Mouse (Mus musculus) embryonic facial prominence, embryonic 12.5 days (tissue): ENCODE measurements around the gene Eif4a3. TPM values are rescaled to one million over a fixed set of nuclear protein-coding genes. Genes with fewer than 3 reads are reported as not detected.
"Not testable (repeated sequence)": the region's sequence is repeated elsewhere in the genome, so short reads cannot be mapped to it uniquely, and the experiment has no call there.

ENCODE experiments used
- ATAC-seq: fragments of 200-750 bp; cut with Nextera tagmentation; 2 replicates; pipeline ENCODE4 v1.8.0; 2017; ENCODE audit not compliant: insufficient number of reproducible peaks, insufficient read depth, low FRiP score, low TSS enrichment
- H3K27ac ChIP-seq: fragments of 300-500 bp; sonication (generic); 2 replicates; pipeline ENCODE4 v1.5.1; 2016; ENCODE audit warnings: mild to moderate bottlenecking
- H3K27me3 ChIP-seq: fragments of 300-500 bp; sonication (generic); 2 replicates; pipeline ENCODE4 v1.6.1; 2016; ENCODE audit warnings: mild to moderate bottlenecking, moderate library complexity
- H3K36me3 ChIP-seq: fragments of 300-500 bp; sonication (generic); 2 replicates; pipeline ENCODE4 v1.6.1; 2016; ENCODE audit warnings: mild to moderate bottlenecking
- H3K4me1 ChIP-seq: fragments of 300-500 bp; sonication (generic); 2 replicates; pipeline ENCODE4 v1.6.1; 2016
- H3K4me2 ChIP-seq: fragments of 300-500 bp; sonication (generic); replicated peaks from 2 replicates; pipeline ENCODE4 v1.6.1; 2016; ENCODE audit warnings: mild to moderate bottlenecking, moderate library complexity
- H3K4me3 ChIP-seq: fragments of 300-500 bp; sonication (generic); 2 replicates; pipeline ENCODE4 v1.5.1; 2016; ENCODE audit warnings: mild to moderate bottlenecking
- H3K9ac ChIP-seq: fragments of 300-500 bp; sonication (generic); 2 replicates; pipeline ENCODE4 v1.6.1; 2016; ENCODE audit warnings: mild to moderate bottlenecking, moderate library complexity
- H3K9me3 ChIP-seq: fragments of 300-500 bp; sonication (generic); 2 replicates; pipeline ENCODE4 v1.6.1; 2016; ENCODE audit warnings: mild to moderate bottlenecking, moderate library complexity
- WGBS: fragments of 180-500 bp; shearing (Covaris S2); methylation state at CpG from one replicate; pipeline ENCODE4 v1.1.7; 2016; 5-methylcytosine and 5-hydroxymethylcytosine counted together
- polyA plus RNA-seq: library from polyadenylated mRNA; unstranded; fragments of >200 nt; fragmentation: Nextera tagmentation; extraction: Ambion mirVana; gene quantifications from 2 replicates; pipeline ENCODE4 v1.2.1, GENCODE M21; 2016

The Eif4a3 gene
- polyA plus RNA-seq, 1 experiment from 2014 or later, result 343 TPM

GRCm38 (mm10) chr11:119292861-119293260, 7.0 kb downstream of the Eif4a3 start:
- not testable (repeated sequence) for H3K4me2 ChIP-seq, H3K4me3 ChIP-seq, H3K4me1 ChIP-seq, H3K9ac ChIP-seq, H3K27ac ChIP-seq, H3K27me3 ChIP-seq, H3K9me3 ChIP-seq, ATAC-seq
- 95% methylated on average over 8 of the region's 8 CpGs for WGBS
- peaks cover 96% of the 10 kb centered on the region for H3K36me3 ChIP-seq

DNA sequence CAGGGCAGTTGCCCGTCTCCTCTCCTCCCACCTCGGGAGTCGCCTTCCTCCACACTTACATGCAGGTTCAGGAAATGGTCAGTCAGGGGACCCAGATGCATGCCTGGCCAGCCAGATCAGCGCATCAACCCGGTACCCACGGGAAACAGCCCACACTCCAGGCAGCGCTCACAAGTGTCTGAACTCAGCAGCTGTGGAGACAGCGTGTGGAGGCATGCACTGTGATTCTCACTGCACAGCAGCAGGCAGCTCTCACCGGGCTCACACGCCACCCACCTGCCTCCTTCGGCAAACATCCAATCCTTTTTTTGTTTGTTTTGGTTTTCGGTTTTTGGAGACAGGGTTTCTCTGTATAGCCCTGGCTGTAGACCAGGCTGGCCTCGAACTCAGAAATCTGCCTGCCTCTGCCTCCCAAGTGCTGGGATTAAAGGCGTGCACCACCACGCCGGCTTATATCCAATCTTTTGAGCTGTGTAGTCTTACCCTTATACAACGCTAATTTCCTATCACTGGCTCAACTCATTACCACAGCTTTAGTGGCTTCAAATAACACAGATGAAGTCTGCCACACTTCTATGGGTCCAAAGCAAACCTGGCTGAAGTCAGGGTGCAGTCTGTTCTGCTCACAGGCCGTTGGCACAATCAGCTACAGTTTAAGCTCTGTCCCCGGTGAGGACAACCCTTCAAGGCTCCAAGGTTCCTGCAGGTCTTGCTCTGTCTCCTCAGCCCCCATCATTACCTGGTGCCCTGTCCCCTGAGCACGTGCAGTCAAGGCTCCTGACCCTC, 12.5 kb downstream of the Eif4a3 start:
- no peaks in the 10 kb centered on the region for H3K27me3 ChIP-seq
- no peaks in the 10 kb centered on the region for H3K9me3 ChIP-seq
- no peak overlapping the region for H3K4me3 ChIP-seq
- no peak overlapping the region for H3K4me2 ChIP-seq
- WGBS, result 87% methylated on average over 20 of the region's 20 CpGs
- peaks cover 78% of the 10 kb centered on the region for H3K36me3 ChIP-seq
- no peak for ATAC-seq
- no peaks in the 10 kb centered on the region for H3K4me1 ChIP-seq
- no peak overlapping the region for H3K9ac ChIP-seq
- no peak overlapping the region for H3K27ac ChIP-seq

- 61% methylated on average over 9 of the region's 9 CpGs for WGBS
- no peak overlapping the region for H3K27ac ChIP-seq
- H3K9me3 ChIP-seq, result no peaks in the 10 kb centered on the region
- no peak overlapping the region for H3K9ac ChIP-seq
- no peaks in the 10 kb centered on the region for H3K4me1 ChIP-seq
- H3K4me3 ChIP-seq, result no peak overlapping the region
- no peaks in the 10 kb centered on the region for H3K27me3 ChIP-seq
- ATAC-seq, result peak; percentile 37; the same call in 1 of the 2 replicates
- peaks cover 74% of the 10 kb centered on the region for H3K36me3 ChIP-seq
- no peak overlapping the region for H3K4me2 ChIP-seq
These were observed 13.9 kb downstream of the Eif4a3 start for GRCm38 (mm10) chr11:119285791-119286527.

GRCm38 (mm10) chr11:119281030-119281429, 18.9 kb downstream of the Eif4a3 start:
- peaks cover 47% of the 10 kb centered on the region for H3K36me3 ChIP-seq
- H3K9me3 ChIP-seq, result no peaks in the 10 kb centered on the region
- H3K27me3 ChIP-seq, result no peaks in the 10 kb centered on the region
- no peak overlapping the region for H3K4me3 ChIP-seq
- H3K27ac ChIP-seq, result no peak overlapping the region
- no peak for ATAC-seq
- no peak overlapping the region for H3K9ac ChIP-seq
- WGBS, result 82% methylated on average over 15 of the region's 15 CpGs
- no peaks in the 10 kb centered on the region for H3K4me1 ChIP-seq
- H3K4me2 ChIP-seq, result no peak overlapping the region

DNA sequence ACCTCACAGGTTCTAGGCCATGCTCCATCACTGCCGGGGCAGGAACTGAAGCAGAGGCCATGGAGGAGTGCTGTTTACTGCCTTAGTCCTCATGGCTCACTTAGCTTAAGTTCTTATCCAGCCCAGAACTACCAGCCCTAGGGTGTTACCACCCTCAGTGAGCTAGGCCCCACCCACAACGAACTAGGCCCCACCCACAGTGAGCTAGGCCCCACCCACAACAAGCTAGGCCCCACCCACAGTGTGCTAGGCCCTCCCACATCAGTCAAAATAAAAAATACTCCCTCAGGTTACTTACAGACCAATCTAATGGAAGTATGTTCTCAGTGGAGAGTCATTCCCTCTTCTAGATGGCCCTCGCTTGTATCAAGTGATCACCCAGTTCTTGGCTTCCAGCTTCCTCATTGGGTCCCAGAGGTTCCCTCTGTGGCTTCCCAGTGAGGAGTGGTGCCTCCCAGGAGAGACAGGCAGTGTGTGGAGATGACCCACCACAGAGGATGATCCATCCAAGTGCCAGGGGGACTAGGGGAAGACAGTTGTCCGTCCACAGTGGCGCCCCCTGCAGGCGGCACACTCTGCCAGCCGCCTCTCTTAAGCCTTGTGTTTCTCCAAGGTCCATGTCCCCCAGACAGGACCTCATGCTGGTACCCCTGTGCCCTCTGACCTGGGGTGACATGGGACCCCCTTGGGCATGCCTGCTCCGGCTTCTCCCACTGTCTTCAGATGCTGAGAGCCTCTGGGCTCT, 26.5 kb downstream of the Eif4a3 start:
- Histone ChIP-seq H3K9ac (no peak overlapping the region), H3K4me2 (no peak overlapping the region), H3K27me3 (no peaks in the 10 kb centered on the region), H3K9me3 (no peaks in the 10 kb centered on the region), H3K4me1 (peaks cover 9% of the 10 kb centered on the region), H3K27ac (no peak overlapping the region), H3K4me3 (no peak overlapping the region), H3K36me3 (peaks cover 36% of the 10 kb centered on the region)
- 81% methylated on average over 8 of the region's 8 CpGs for WGBS
- ATAC-seq, result no peak

DNA sequence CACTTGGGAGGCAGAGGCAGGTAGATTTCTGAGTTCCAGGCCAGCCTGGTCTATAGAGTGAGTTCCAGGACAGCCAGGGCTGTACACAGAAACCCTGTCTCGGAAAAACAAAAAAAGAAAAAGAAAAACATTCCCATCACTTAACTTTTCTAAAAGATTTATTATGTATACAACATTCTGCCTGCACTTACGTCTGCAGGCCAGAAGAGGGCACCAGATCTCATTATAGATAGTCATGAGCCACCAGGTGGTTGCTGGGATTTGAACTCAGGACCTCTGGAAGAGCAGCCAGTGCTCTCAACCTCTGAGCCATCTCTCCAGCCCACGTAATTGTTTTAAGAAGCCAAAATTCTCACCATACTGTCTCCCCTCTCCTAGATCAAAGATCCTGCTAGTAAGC, 27.4 kb downstream of the Eif4a3 start:
- not testable (repeated sequence) for H3K4me3 ChIP-seq, H3K27ac ChIP-seq, H3K9ac ChIP-seq, ATAC-seq, H3K4me2 ChIP-seq, H3K27me3 ChIP-seq, H3K9me3 ChIP-seq
- WGBS, result 68% methylated on average over 3 of the region's 3 CpGs
- H3K4me1 ChIP-seq, result peaks cover 13% of the 10 kb centered on the region
- peaks cover 36% of the 10 kb centered on the region for H3K36me3 ChIP-seq

- Histone ChIP-seq H3K4me2 (peak overlapping the region; percentile 94), H3K4me3 (peak overlapping the region; percentile 70), H3K27me3 (no peaks in the 10 kb centered on the region), H3K9ac (peak overlapping the region; percentile 66), H3K4me1 (peaks cover 19% of the 10 kb centered on the region), H3K36me3 (peaks cover 11% of the 10 kb centered on the region), H3K27ac (no peak overlapping the region), H3K9me3 (no peaks in the 10 kb centered on the region)
- 81% methylated on average over 16 of the region's 16 CpGs for WGBS
- no peak for ATAC-seq
These were observed 31.2 kb downstream of the Eif4a3 start for GRCm38 (mm10) chr11:119268557-119269195.

GRCm38 (mm10) chr11:119267768-119268556, 31.9 kb downstream of the Eif4a3 start, which contains the start of gene Gaa:
Gaa (plus strand) TSS chr11:119267887.
- H3K36me3 ChIP-seq, result peaks cover 4% of the 10 kb centered on the region
- H3K27me3 ChIP-seq, result no peaks in the 10 kb centered on the region
- peak within 1 kb of the TSS; percentile 70 for H3K4me3 ChIP-seq
- ATAC-seq, result peak; percentile 53
- peaks cover 19% of the 10 kb centered on the region for H3K4me1 ChIP-seq
- H3K4me2 ChIP-seq, result peak within 1 kb of the TSS; percentile 94
- no peaks in the 10 kb centered on the region for H3K9me3 ChIP-seq
- 2% methylated on average over 52 of the region's 52 CpGs for WGBS
- H3K27ac ChIP-seq, result 0 out of 2 replicates have a peak within 1 kb of the TSS, but pooled peaks have one; percentile 50
- H3K9ac ChIP-seq, result peak within 1 kb of the TSS; percentile 66

- no peaks in the 10 kb centered on the region for H3K36me3 ChIP-seq
- no peaks in the 10 kb centered on the region for H3K27me3 ChIP-seq
- peak overlapping the region; percentile 94 for H3K4me2 ChIP-seq
- H3K4me3 ChIP-seq, result 0 out of 2 replicates have a peak overlapping the region, but pooled peaks have one; percentile 70
- H3K27ac ChIP-seq, result no peak overlapping the region
- peaks cover 19% of the 10 kb centered on the region for H3K4me1 ChIP-seq
- 49% methylated on average over 6 of the region's 6 CpGs for WGBS
- H3K9me3 ChIP-seq, result no peaks in the 10 kb centered on the region
- ATAC-seq, result peak; percentile 8; the same call in 1 of the 2 replicates
- no peak overlapping the region for H3K9ac ChIP-seq
These were observed 32.6 kb downstream of the Eif4a3 start for GRCm38 (mm10) chr11:119267241-119267674.

DNA sequence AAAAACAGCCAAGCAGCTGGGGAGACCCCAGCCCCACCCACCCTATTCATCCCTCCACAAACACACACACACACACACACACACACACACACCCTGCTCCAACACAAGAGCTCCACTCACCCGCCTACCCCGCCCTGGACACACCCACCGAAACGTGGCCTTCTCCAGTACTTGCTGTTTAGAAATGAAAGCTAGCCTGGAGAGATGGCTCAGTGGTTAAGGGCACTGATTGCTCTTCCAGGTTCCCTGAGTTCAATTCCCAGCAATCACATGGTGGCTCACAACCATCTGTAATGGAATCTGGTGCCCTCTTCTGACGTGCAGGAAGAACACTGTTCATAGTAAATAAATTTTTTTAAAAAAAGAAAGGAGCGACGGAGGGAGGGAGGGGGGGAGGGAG, 34.1 kb downstream of the Eif4a3 start:
- Histone ChIP-seq H3K27me3 (no peaks in the 10 kb centered on the region), H3K4me2 (no peak overlapping the region), H3K9ac (no peak overlapping the region), H3K9me3 (no peaks in the 10 kb centered on the region), H3K36me3 (no peaks in the 10 kb centered on the region), H3K4me1 (peaks cover 16% of the 10 kb centered on the region), H3K27ac (no peak overlapping the region), H3K4me3 (no peak overlapping the region)
- WGBS, result 73% methylated on average over 7 of the region's 7 CpGs
- no peak for ATAC-seq
